Mouse (Mus musculus) heart, embryonic 13.5 days (tissue): Measurements from ENCODE around the gene Snx30. TPM values are rescaled to one million over a fixed set of nuclear protein-coding genes. Genes with fewer than 3 reads are reported as not detected.

Experiments
- ATAC-seq: fragments of 200-750 bp; cut with Nextera tagmentation; 2 replicates; pipeline ENCODE4 v1.8.0; 2017; ENCODE audit warnings: moderate TSS enrichment; ENCODE audit not compliant: insufficient number of reproducible peaks, low FRiP score, low TSS enrichment; ENCODE audit errors: extremely low read depth
- H3K27ac ChIP-seq: fragments of 300-500 bp; sonication (generic); replicated peaks from 2 replicates; pipeline ENCODE4 v1.5.1; 2015; ENCODE audit warnings: moderate library complexity, mild to moderate bottlenecking, inconsistent platforms
- H3K27me3 ChIP-seq: fragments of 300-500 bp; sonication (generic); replicated peaks from 2 replicates; pipeline ENCODE4 v1.6.1; 2015; ENCODE audit warnings: mild to moderate bottlenecking, inconsistent platforms
- H3K36me3 ChIP-seq: fragments of 300-500 bp; sonication (generic); 2 replicates; pipeline ENCODE4 v1.6.1; 2015; ENCODE audit warnings: mild to moderate bottlenecking, inconsistent platforms
- H3K4me1 ChIP-seq: fragments of 300-500 bp; sonication (generic); 2 replicates; pipeline ENCODE4 v1.6.1; 2015; ENCODE audit warnings: inconsistent platforms
- H3K4me2 ChIP-seq: fragments of 300-500 bp; sonication (generic); 2 replicates; pipeline ENCODE4 v1.6.1; 2015; ENCODE audit warnings: inconsistent platforms, mild to moderate bottlenecking, moderate library complexity
- H3K4me3 ChIP-seq: fragments of 300-500 bp; sonication (generic); 2 replicates; pipeline ENCODE4 v1.5.1; 2015; ENCODE audit warnings: moderate library complexity, mild to moderate bottlenecking, inconsistent platforms
- H3K9ac ChIP-seq: fragments of 300-500 bp; sonication (generic); 2 replicates; pipeline ENCODE4 v1.6.1; 2015; ENCODE audit warnings: inconsistent platforms, mild to moderate bottlenecking, moderate library complexity
- H3K9me3 ChIP-seq: fragments of 300-500 bp; sonication (generic); 2 replicates; pipeline ENCODE4 v1.6.1; 2016; ENCODE audit warnings: inconsistent platforms
- WGBS: fragments of 180-500 bp; shearing (Covaris S2); methylation state at CpG from one replicate; pipeline ENCODE4 v1.1.7; 2015; ENCODE audit warnings: mixed read lengths; 5-methylcytosine and 5-hydroxymethylcytosine counted together
- polyA plus RNA-seq: library from polyadenylated mRNA; unstranded; fragments of >200 nt; fragmentation: Nextera tagmentation; extraction: Ambion mirVana; gene quantifications from 2 replicates; pipeline ENCODE4 v1.2.1, GENCODE M21; 2015

The Snx30 gene
- polyA plus RNA-seq, 1 experiment from 2014 or later, result 4.1 TPM

DNA sequence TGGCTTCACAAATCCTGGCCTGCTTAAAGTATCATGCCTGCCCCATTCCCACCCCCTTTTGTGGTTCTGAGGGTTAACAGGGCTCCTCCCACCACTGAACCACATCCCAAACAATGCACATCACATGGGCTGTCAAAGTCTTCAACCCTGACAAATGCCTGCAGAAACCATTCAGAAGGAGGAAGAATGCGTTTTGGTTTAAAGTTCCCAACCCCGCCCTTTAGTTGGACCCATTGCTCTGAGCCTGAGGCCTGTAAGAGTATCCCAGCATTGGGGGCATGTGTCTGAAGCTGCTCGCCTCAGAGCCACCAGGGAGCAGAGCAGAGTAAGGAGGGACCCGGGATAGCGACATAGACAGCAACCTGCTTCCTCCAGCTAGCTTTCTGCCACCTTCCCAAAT lies 68.2 kb downstream of the Snx30 start:
- no peak for ATAC-seq
- peaks cover 26% of the 10 kb centered on the region for H3K4me1 ChIP-seq
- H3K4me2 ChIP-seq, result no peak overlapping the region
- H3K27me3 ChIP-seq, result no peaks in the 10 kb centered on the region
- no peak overlapping the region for H3K27ac ChIP-seq
- peaks cover 4% of the 10 kb centered on the region; the same call in 1 of the 2 replicates for H3K36me3 ChIP-seq
- H3K9me3 ChIP-seq, result no peaks in the 10 kb centered on the region
- WGBS, result 53% methylated on average over 5 of the region's 5 CpGs
- no peak overlapping the region for H3K4me3 ChIP-seq
- no peak overlapping the region for H3K9ac ChIP-seq

GRCm38 (mm10) chr4:59876570-59876969 lies 70.9 kb downstream of the Snx30 start:
- Histone ChIP-seq H3K4me3 (no peak overlapping the region), H3K27me3 (no peaks in the 10 kb centered on the region), H3K9ac (no peak overlapping the region), H3K4me2 (no peak overlapping the region), H3K36me3 (peaks cover 28% of the 10 kb centered on the region), H3K9me3 (no peaks in the 10 kb centered on the region), H3K27ac (no peak overlapping the region), H3K4me1 (peaks cover 9% of the 10 kb centered on the region)
- no peak for ATAC-seq
- WGBS, result 77% methylated on average over 6 of the region's 6 CpGs

- H3K9ac ChIP-seq, result no peak overlapping the region
- no peak overlapping the region for H3K4me2 ChIP-seq
- H3K9me3 ChIP-seq, result no peaks in the 10 kb centered on the region
- 84% methylated on average over 2 of the region's 2 CpGs for WGBS
- H3K4me3 ChIP-seq, result no peak overlapping the region
- no peaks in the 10 kb centered on the region for H3K27me3 ChIP-seq
- peaks cover 9% of the 10 kb centered on the region for H3K4me1 ChIP-seq
- H3K36me3 ChIP-seq, result peaks cover 30% of the 10 kb centered on the region
- no peak for ATAC-seq
- H3K27ac ChIP-seq, result no peak overlapping the region
Measured at GRCm38 (mm10) chr4:59877025-59877424, 71.4 kb downstream of the Snx30 start.

DNA sequence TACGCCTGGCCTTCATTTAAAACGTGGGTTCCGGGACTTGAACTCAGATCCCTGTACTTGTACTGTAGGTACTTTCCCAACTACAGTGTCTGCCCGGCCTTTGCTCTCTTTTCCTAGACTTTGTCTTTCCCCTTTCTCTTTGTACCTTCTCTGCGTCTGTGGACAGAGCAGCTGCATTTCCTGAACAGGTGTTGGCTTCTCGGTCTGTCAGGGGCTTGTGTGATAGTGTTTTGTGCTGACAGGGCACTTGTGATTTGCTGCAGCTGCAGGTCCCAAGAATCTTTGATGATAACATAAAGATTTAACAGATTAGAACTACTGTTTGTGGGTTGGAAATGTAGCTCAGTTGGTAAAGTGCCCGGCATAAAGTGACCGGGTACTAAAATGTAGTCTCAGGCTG lies 73.0 kb downstream of the Snx30 start:
- ATAC-seq, result no peak
- WGBS, result 67% methylated on average over 8 of the region's 8 CpGs
- H3K4me3 ChIP-seq, result no peak overlapping the region
- peaks cover 3% of the 10 kb centered on the region; the same call in 1 of the 2 replicates for H3K4me1 ChIP-seq
- H3K36me3 ChIP-seq, result peaks cover 41% of the 10 kb centered on the region
- 0 out of 2 replicates have a peak overlapping the region, but pooled peaks have one; percentile 16 for H3K9ac ChIP-seq
- H3K4me2 ChIP-seq, result no peak overlapping the region
- no peaks in the 10 kb centered on the region for H3K9me3 ChIP-seq
- H3K27me3 ChIP-seq, result no peaks in the 10 kb centered on the region
- H3K27ac ChIP-seq, result no peak overlapping the region

DNA sequence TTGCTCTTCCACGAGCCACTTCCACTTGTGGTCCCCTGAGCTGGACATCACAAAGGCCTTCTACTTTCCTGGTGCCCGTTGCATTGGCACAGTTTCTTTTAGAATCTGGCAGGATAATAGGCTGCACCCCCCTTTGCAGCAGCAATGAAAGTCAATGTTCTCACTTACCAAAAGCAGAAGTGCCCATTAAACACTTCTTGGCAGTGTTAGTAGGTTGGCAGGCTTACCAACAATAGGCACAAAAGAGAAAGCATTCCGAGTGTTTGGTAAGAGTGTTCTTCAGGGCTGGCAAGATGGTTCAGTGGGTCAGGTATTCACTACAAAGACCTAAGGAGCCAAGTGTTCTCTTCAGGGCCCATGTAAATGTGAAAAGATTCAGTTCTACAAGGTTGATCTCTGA lies 73.8 kb downstream of the Snx30 start:
- H3K4me2 ChIP-seq, result no peak overlapping the region
- peaks cover 9% of the 10 kb centered on the region; the same call in 1 of the 2 replicates for H3K4me1 ChIP-seq
- WGBS, result 82% methylated on average over 3 of the region's 3 CpGs
- H3K9me3 ChIP-seq, result no peaks in the 10 kb centered on the region
- H3K36me3 ChIP-seq, result peaks cover 41% of the 10 kb centered on the region
- H3K27me3 ChIP-seq, result no peaks in the 10 kb centered on the region
- no peak for ATAC-seq
- no peak overlapping the region for H3K4me3 ChIP-seq
- H3K9ac ChIP-seq, result no peak overlapping the region
- H3K27ac ChIP-seq, result no peak overlapping the region

- no peak overlapping the region for H3K4me2 ChIP-seq
- H3K27me3 ChIP-seq, result no peaks in the 10 kb centered on the region
- H3K9ac ChIP-seq, result no peak overlapping the region
- H3K36me3 ChIP-seq, result peaks cover 50% of the 10 kb centered on the region
- H3K27ac ChIP-seq, result no peak overlapping the region
- no peak overlapping the region for H3K4me3 ChIP-seq
- no peak for ATAC-seq
- peaks cover 10% of the 10 kb centered on the region; the same call in 1 of the 2 replicates for H3K4me1 ChIP-seq
- H3K9me3 ChIP-seq, result no peaks in the 10 kb centered on the region
- 79% methylated on average over 5 of the region's 5 CpGs for WGBS
Measured at GRCm38 (mm10) chr4:59880725-59881124, 75.1 kb downstream of the Snx30 start.

- peaks cover 10% of the 10 kb centered on the region; the same call in 1 of the 2 replicates for H3K4me1 ChIP-seq
- peaks cover 51% of the 10 kb centered on the region for H3K36me3 ChIP-seq
- WGBS, result 74% methylated on average over 2 of the region's 2 CpGs
- H3K9ac ChIP-seq, result no peak overlapping the region
- no peak overlapping the region for H3K27ac ChIP-seq
- no peak for ATAC-seq
- no peaks in the 10 kb centered on the region for H3K27me3 ChIP-seq
- no peak overlapping the region for H3K4me3 ChIP-seq
- H3K4me2 ChIP-seq, result no peak overlapping the region
- H3K9me3 ChIP-seq, result no peaks in the 10 kb centered on the region
Measured at GRCm38 (mm10) chr4:59881210-59881609, 75.6 kb downstream of the Snx30 start.

- Histone ChIP-seq H3K27me3 (no peaks in the 10 kb centered on the region), H3K27ac (peak overlapping the region; percentile 1; the same call in 1 of the 2 replicates), H3K4me3 (no peak overlapping the region), H3K4me1 (peaks cover 7% of the 10 kb centered on the region; the same call in 1 of the 2 replicates), H3K9me3 (no peaks in the 10 kb centered on the region), H3K36me3 (peaks cover 60% of the 10 kb centered on the region), H3K9ac (no peak overlapping the region), H3K4me2 (no peak overlapping the region)
- WGBS, result 71% methylated on average over 6 of the region's 6 CpGs
- no peak for ATAC-seq
Measured at GRCm38 (mm10) chr4:59884136-59884696, 78.6 kb downstream of the Snx30 start.

- H3K4me1 ChIP-seq, result peaks cover 23% of the 10 kb centered on the region
- H3K27me3 ChIP-seq, result no peaks in the 10 kb centered on the region
- peaks cover 41% of the 10 kb centered on the region for H3K36me3 ChIP-seq
- 81% methylated on average over 6 of the region's 6 CpGs for WGBS
- no peaks in the 10 kb centered on the region for H3K9me3 ChIP-seq
- no peak overlapping the region for H3K4me3 ChIP-seq
- ATAC-seq, result no peak
- H3K9ac ChIP-seq, result no peak overlapping the region
- no peak overlapping the region for H3K4me2 ChIP-seq
- H3K27ac ChIP-seq, result no peak overlapping the region
Measured at GRCm38 (mm10) chr4:59886281-59886680, 80.6 kb downstream of the Snx30 start.

DNA sequence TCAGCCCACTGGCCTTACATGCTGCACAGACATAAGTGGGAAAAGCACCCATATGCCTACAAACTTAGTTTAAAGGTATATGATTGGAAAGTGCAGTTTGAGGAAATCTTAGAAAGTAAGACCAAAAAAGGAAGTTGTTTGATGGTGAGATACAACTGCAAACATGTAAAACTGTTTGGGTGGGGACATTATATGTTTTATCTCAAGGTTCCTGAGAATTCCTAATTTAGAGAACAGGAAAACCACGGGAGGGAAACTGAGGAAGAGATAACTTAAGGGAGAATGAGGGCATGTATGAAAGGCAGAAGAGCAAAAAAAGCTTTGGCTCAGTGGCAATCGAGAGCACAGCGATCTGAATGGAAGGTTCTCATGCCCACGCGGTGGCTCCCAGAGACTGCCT lies 81.4 kb downstream of the Snx30 start:
- Histone ChIP-seq H3K36me3 (peaks cover 34% of the 10 kb centered on the region), H3K9ac (no peak overlapping the region), H3K4me3 (no peak overlapping the region), H3K9me3 (no peaks in the 10 kb centered on the region), H3K27me3 (no peaks in the 10 kb centered on the region), H3K4me2 (no peak overlapping the region), H3K27ac (no peak overlapping the region), H3K4me1 (peaks cover 28% of the 10 kb centered on the region)
- WGBS, result 81% methylated on average over 5 of the region's 5 CpGs
- no peak for ATAC-seq

GRCm38 (mm10) chr4:59888014-59888413 lies 82.4 kb downstream of the Snx30 start:
- no peak overlapping the region for H3K4me2 ChIP-seq
- 76% methylated on average over 5 of the region's 5 CpGs for WGBS
- H3K27ac ChIP-seq, result no peak overlapping the region

DNA sequence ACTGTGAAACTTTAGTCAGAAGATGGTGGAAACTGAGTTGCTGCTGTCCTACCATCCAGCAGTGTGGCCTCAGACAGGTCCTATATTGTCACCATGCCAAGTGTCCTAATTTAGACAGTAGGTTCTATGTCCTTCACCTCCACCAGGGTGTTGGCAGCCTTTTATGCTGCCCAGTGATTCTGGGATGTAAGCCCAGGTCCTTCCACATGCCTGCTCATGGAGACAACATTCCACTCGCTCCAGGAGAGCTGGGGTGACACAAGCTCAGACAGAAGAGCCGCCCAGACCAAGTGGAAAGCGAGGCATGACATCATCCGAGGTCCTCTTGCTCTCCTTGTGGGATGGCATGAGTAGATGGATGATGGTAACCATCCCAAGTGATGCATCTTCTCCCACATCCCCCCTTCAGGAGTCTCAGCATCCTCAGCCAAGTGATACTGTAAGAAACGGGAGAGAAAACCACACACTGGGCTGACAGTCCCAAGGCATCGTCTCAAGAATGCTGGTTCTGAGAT lies 84.5 kb downstream of the Snx30 start:
- peak; percentile 34; the same call in 1 of the 2 replicates for ATAC-seq
- H3K27ac ChIP-seq, result peak overlapping the region; percentile 72

More at GRCm38 (mm10) chr4:59888014-59888413, 82.4 kb downstream of the Snx30 start:
- Histone ChIP-seq H3K9ac (no peak overlapping the region), H3K36me3 (peaks cover 30% of the 10 kb centered on the region), H3K4me3 (no peak overlapping the region), H3K9me3 (no peaks in the 10 kb centered on the region), H3K4me1 (peaks cover 33% of the 10 kb centered on the region), H3K27me3 (no peaks in the 10 kb centered on the region)
- ATAC-seq, result no peak

More for the DNA sequence above, 84.5 kb downstream of the Snx30 start:
- WGBS, result 45% methylated on average over 6 of the region's 6 CpGs
- H3K4me3 ChIP-seq, result no peak overlapping the region
- no peak overlapping the region for H3K4me2 ChIP-seq
- H3K9ac ChIP-seq, result no peak overlapping the region
- no peaks in the 10 kb centered on the region for H3K27me3 ChIP-seq
- H3K36me3 ChIP-seq, result peaks cover 40% of the 10 kb centered on the region
- H3K4me1 ChIP-seq, result peaks cover 37% of the 10 kb centered on the region
- H3K9me3 ChIP-seq, result no peaks in the 10 kb centered on the region
